Mouse (Mus musculus) myocyte (in vitro differentiated cells): Measurements from ENCODE around the gene Paqr7. TPM values are rescaled to one million over a fixed set of nuclear protein-coding genes. Genes with fewer than 3 reads are reported as not detected.

ENCODE experiments used
- H3K27me3 ChIP-seq: one replicate; pipeline ENCODE4 v1.6.1; 2011; ENCODE audit not compliant: control insufficient read depth, insufficient read depth, insufficient read length
- H3K36me3 ChIP-seq: one replicate; pipeline ENCODE4 v1.6.1; 2011; ENCODE audit not compliant: control insufficient read depth, insufficient read depth
- H3K4me2 ChIP-seq: one replicate; pipeline ENCODE4 v1.6.1; 2011; ENCODE audit warnings: low read depth, control low read depth
- H3K4me3 ChIP-seq: one replicate; pipeline ENCODE4 v1.5.1; 2011; ENCODE audit warnings: mild to moderate bottlenecking, control low read depth, moderate library complexity
- H3K79me2 ChIP-seq: one replicate; pipeline ENCODE4 v1.6.1; 2011; ENCODE audit not compliant: control insufficient read depth, insufficient read depth
- H3ac ChIP-seq: one replicate; pipeline ENCODE4 v1.6.1; 2011; ENCODE audit not compliant: control insufficient read depth, insufficient read length
- CEBPB ChIP-seq: IDR thresholded peaks from 2 replicates; pipeline ENCODE4 v1.6.1; 2011; ENCODE audit warnings: mild to moderate bottlenecking, moderate library complexity; ENCODE audit not compliant: poor library complexity, insufficient read depth, severe bottlenecking
- E2F4 ChIP-seq: IDR thresholded peaks from one replicate; pipeline ENCODE4 v1.6.1; 2011; ENCODE audit warnings: mild to moderate bottlenecking, control low read depth, moderate library complexity; ENCODE audit not compliant: insufficient read depth
- MAX ChIP-seq: IDR thresholded peaks from one replicate; pipeline ENCODE4 v1.6.1; 2011; ENCODE audit warnings: low read depth, mild to moderate bottlenecking, control low read depth
- MYOD1 ChIP-seq, 3 experiments: IDR thresholded peaks; one replicate each; pipeline ENCODE4 v1.6.1; 2011; ENCODE audit warnings: control low read depth in 2 of 3, low read depth in 2 of 3, mild to moderate bottlenecking in 2 of 3, moderate library complexity in 1 of 3; ENCODE audit not compliant: insufficient read length in 2 of 3, control insufficient read depth in 1 of 3
- MYOG ChIP-seq, 3 experiments: IDR thresholded peaks; one replicate each; pipeline ENCODE4 v1.6.1; 2011; ENCODE audit warnings: control low read depth in 2 of 3, low read depth in 2 of 3, mild to moderate bottlenecking in 2 of 3; ENCODE audit not compliant: insufficient read length in 2 of 3, control insufficient read depth in 1 of 3, insufficient read depth in 1 of 3
- POLR2A ChIP-seq: IDR thresholded peaks from one replicate; pipeline ENCODE4 v1.6.1; 2011; ENCODE audit warnings: low read depth, mild to moderate bottlenecking, control low read depth, moderate library complexity; ENCODE audit not compliant: insufficient read length
- POLR2AphosphoS2 ChIP-seq: IDR thresholded peaks from one replicate; pipeline ENCODE4 v1.6.1; 2011; ENCODE audit warnings: low read depth, control low read depth; ENCODE audit not compliant: insufficient read length
- REST ChIP-seq: IDR thresholded peaks from one replicate; pipeline ENCODE4 v1.6.1; 2011; ENCODE audit warnings: mild to moderate bottlenecking, control low read depth, moderate library complexity; ENCODE audit not compliant: insufficient read depth, insufficient read length
- SRF ChIP-seq: IDR thresholded peaks from one replicate; pipeline ENCODE4 v1.6.1; 2011; ENCODE audit warnings: low read depth; ENCODE audit not compliant: control insufficient read depth, insufficient read length
- TCF12 ChIP-seq: IDR thresholded peaks from one replicate; pipeline ENCODE4 v1.6.1; 2011; ENCODE audit warnings: mild to moderate bottlenecking, control low read depth; ENCODE audit not compliant: poor library complexity, insufficient read depth, severe bottlenecking
- TCF3 ChIP-seq: IDR thresholded peaks from one replicate; pipeline ENCODE4 v1.6.1; 2011; ENCODE audit warnings: low read depth, control low read depth; ENCODE audit not compliant: insufficient read length
- USF1 ChIP-seq: IDR thresholded peaks from one replicate; pipeline ENCODE4 v1.6.1; 2011; ENCODE audit warnings: low read depth, mild to moderate bottlenecking, control low read depth, moderate library complexity
- polyA plus RNA-seq: library from polyadenylated mRNA; unstranded; fragments of >200 nt; fragmentation: generic; extraction: Trizol; gene quantifications from one replicate; pipeline ENCODE4 v1.2.1, GENCODE M21; 2012; ENCODE audit warnings: missing spikeins

Paqr7 gene
- polyA plus RNA-seq, 1 experiment, result 9.5 TPM

DNA sequence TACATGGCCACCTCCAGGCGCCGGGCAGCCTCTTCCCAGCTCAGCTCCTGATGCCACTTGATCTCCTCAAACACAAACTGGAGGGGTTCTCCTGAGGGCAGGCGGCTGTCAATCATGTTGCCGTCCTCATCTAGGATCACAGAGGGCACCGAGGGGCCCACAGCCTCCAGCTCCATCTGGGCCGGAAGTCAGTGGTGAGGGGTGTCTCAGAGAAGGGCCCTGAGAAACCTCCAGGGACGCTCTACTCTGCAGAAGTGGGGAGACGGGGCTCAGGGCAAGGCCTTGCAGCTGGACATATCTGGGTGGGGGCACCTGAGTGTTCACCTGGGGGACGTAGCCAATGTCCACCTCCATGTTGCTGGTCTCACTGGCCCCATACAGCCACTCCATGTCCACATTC, 46.2 kb downstream of the Paqr7 start:
- peaks cover 11% of the 10 kb centered on the region for H3K36me3 ChIP-seq
- H3K4me2 ChIP-seq, result no peak overlapping the region
- no peaks in the 10 kb centered on the region for H3K27me3 ChIP-seq
- H3K79me2 ChIP-seq, result no peaks in the 10 kb centered on the region
- H3ac ChIP-seq, result no peak overlapping the region
- TF ChIP-seq REST (no peak), TCF12 (no peak), CEBPB (no peak), TCF3 (no peak), POLR2A (no peak), POLR2AphosphoS2 (no peak), MYOD1 (IDR thresholded peaks at IDR 0.05; ENCODE audit: control insufficient read depth in 1 of 3, insufficient read length in 2 of 3, low read depth in 2 of 3) (no peak), E2F4 (no peak), SRF (no peak), MAX (no peak), USF1 (no peak), MYOG (IDR thresholded peaks at IDR 0.05; ENCODE audit: control insufficient read depth in 1 of 3, insufficient read depth in 1 of 3, insufficient read length in 2 of 3, low read depth in 2 of 3) (no peak)
- H3K4me3 ChIP-seq, result no peak overlapping the region

DNA sequence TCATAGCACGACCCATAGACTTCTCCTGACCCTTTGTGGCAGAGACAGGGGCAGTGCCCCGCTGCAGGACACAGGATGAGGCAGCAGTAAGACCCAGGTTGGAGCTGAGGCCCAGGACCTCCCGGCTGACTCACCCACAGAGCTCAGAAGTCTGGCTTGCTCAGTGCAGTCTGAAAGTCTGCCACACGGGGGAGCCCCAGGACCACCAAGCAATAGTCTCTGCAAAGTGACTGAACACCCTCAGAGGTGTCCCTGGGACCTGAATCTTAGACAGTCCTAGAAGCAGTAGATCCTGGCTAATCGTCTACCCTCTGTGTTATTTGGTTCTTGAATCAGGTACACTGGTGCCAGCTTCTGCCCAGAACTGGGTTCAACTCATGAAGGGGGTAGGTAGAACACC, 46.8 kb downstream of the Paqr7 start:
- TF ChIP-seq USF1 (no peak), TCF3 (no peak), MAX (no peak), REST (no peak), CEBPB (no peak), MYOD1 (IDR thresholded peaks at IDR 0.05; ENCODE audit: control insufficient read depth in 1 of 3, insufficient read length in 2 of 3, low read depth in 2 of 3) (no peak), MYOG (IDR thresholded peaks at IDR 0.05; ENCODE audit: control insufficient read depth in 1 of 3, insufficient read depth in 1 of 3, insufficient read length in 2 of 3, low read depth in 2 of 3) (no peak), POLR2AphosphoS2 (no peak), TCF12 (no peak), POLR2A (no peak)
- Histone ChIP-seq H3K36me3 (peaks cover 11% of the 10 kb centered on the region), H3K27me3 (no peaks in the 10 kb centered on the region), H3K4me2 (no peak overlapping the region), H3K79me2 (no peaks in the 10 kb centered on the region), H3K4me3 (no peak overlapping the region), H3ac (no peak overlapping the region)

DNA sequence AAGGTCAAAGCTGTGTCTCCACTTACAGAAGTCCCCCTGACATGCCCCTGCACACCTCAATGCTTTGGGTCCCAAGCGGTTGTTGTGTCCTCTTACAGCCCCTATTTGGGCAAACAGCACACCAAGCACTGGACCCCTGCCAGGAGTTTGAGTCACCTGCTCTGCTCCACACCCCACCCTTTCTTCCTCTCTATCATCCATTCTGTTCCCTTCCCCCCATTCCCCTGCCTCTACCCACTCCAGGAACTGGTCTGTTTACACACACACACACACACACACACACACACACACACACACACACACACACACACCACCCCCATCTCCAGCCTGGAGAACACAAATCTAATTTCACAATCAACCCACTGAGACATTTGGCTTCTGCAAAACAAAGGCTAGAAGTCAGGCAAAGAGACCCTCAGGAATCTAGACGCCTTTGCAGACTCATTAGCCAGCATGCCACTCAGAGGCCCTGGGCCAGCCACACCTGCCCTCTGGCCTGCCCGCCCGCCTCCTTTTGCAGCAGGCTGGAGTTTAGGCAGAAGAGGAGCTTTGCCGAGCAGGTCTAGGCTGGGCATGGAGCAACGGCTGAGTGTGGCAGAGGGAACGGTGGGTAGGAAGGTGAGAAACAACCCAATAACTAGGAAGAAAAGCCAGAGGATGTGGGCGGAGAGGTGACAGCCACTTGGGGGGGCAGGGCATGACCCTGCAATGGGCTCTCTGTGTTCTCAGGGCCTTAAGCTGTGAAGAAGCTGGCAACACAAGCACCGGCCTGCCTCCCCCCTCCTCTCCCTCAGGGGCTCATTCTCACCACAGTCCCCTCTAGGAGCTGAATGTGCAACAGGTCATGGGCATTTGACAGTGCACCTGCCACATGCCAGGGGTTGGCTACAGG, 50.6 kb downstream of the Paqr7 start:
- TF ChIP-seq E2F4 (no peak), MYOD1 (IDR thresholded peaks at IDR 0.05; ENCODE audit: control insufficient read depth in 1 of 3, insufficient read length in 2 of 3, low read depth in 2 of 3) (no peak), MAX (no peak), TCF3 (no peak), REST (no peak), MYOG (IDR thresholded peaks at IDR 0.05; ENCODE audit: control insufficient read depth in 1 of 3, insufficient read depth in 1 of 3, insufficient read length in 2 of 3, low read depth in 2 of 3) (no peak), TCF12 (no peak), POLR2A (no peak), CEBPB (no peak), USF1 (no peak), POLR2AphosphoS2 (no peak), SRF (no peak)
- Histone ChIP-seq H3K36me3 (peaks cover 11% of the 10 kb centered on the region), H3K4me2 (no peak overlapping the region), H3ac (no peak overlapping the region), H3K27me3 (no peaks in the 10 kb centered on the region), H3K79me2 (peaks cover 13% of the 10 kb centered on the region), H3K4me3 (no peak overlapping the region)

GRCm38 (mm10) chr4:134548169-134548938, 51.9 kb downstream of the Paqr7 start:
- Histone ChIP-seq H3K79me2 (peaks cover 13% of the 10 kb centered on the region), H3K36me3 (no peaks in the 10 kb centered on the region), H3K27me3 (no peaks in the 10 kb centered on the region), H3K4me2 (no peak overlapping the region), H3K4me3 (no peak overlapping the region), H3ac (no peak overlapping the region)
- TF ChIP-seq MYOD1 (IDR thresholded peaks at IDR 0.05; ENCODE audit: control insufficient read depth in 1 of 3, insufficient read length in 2 of 3, low read depth in 2 of 3), result no peak
- TF ChIP-seq SRF, result no peak
- TF ChIP-seq TCF12, result no peak
- TF ChIP-seq TCF3, result no peak
- TF ChIP-seq USF1, result no peak
- no peak for TF ChIP-seq MYOG (IDR thresholded peaks at IDR 0.05; ENCODE audit: control insufficient read depth in 1 of 3, insufficient read depth in 1 of 3, insufficient read length in 2 of 3, low read depth in 2 of 3)
- TF ChIP-seq REST, result no peak
- no peak for TF ChIP-seq POLR2A
- no peak for TF ChIP-seq POLR2AphosphoS2
- TF ChIP-seq CEBPB, result no peak
- no peak for TF ChIP-seq E2F4
- no peak for TF ChIP-seq MAX
